Mouse (Mus musculus) hindbrain, embryonic 13.5 days (tissue): ENCODE measurements around the gene Chrm3. TPM values are rescaled to one million over a fixed set of nuclear protein-coding genes. Genes with fewer than 3 reads are reported as not detected.

Source experiments
- ATAC-seq: fragments of 200-750 bp; cut with Nextera tagmentation; 2 replicates; pipeline ENCODE4 v1.8.0; 2017; ENCODE audit warnings: moderate TSS enrichment; ENCODE audit not compliant: low FRiP score
- H3K27ac ChIP-seq: fragments of 300-500 bp; sonication (generic); 2 replicates; pipeline ENCODE4 v1.5.1; 2015; ENCODE audit warnings: inconsistent platforms, mild to moderate bottlenecking, moderate library complexity
- H3K27me3 ChIP-seq: fragments of 300-500 bp; sonication (generic); 2 replicates; pipeline ENCODE4 v1.6.1; 2015; ENCODE audit warnings: mild to moderate bottlenecking, inconsistent platforms
- H3K36me3 ChIP-seq: fragments of 300-500 bp; sonication (generic); 2 replicates; pipeline ENCODE4 v1.6.1; 2015; ENCODE audit warnings: mild to moderate bottlenecking, inconsistent platforms
- H3K4me1 ChIP-seq: fragments of 300-500 bp; sonication (generic); replicated peaks from 2 replicates; pipeline ENCODE4 v1.6.1; 2015; ENCODE audit warnings: inconsistent platforms
- H3K4me2 ChIP-seq: fragments of 300-500 bp; sonication (generic); 2 replicates; pipeline ENCODE4 v1.6.1; 2015; ENCODE audit warnings: inconsistent platforms, mild to moderate bottlenecking, moderate library complexity
- H3K4me3 ChIP-seq: fragments of 300-500 bp; sonication (generic); 2 replicates; pipeline ENCODE4 v1.5.1; 2015; ENCODE audit warnings: mild to moderate bottlenecking, inconsistent platforms
- H3K9ac ChIP-seq: fragments of 300-500 bp; sonication (generic); 2 replicates; pipeline ENCODE4 v1.6.1; 2015; ENCODE audit warnings: mild to moderate bottlenecking, inconsistent platforms
- H3K9me3 ChIP-seq: fragments of 300-500 bp; sonication (generic); 2 replicates; pipeline ENCODE4 v1.6.1; 2016; ENCODE audit warnings: inconsistent platforms
- WGBS: fragments of 180-500 bp; shearing (Covaris S2); methylation state at CpG from one replicate; pipeline ENCODE4 v1.1.7; 2015; 5-methylcytosine and 5-hydroxymethylcytosine counted together
- polyA plus RNA-seq: library from polyadenylated mRNA; unstranded; fragments of >200 nt; fragmentation: Nextera tagmentation; extraction: Ambion mirVana; gene quantifications from 2 replicates; pipeline ENCODE4 v1.2.1, GENCODE M21; 2015

The Chrm3 gene
- polyA plus RNA-seq, 1 experiment from 2014 or later: 2.4 TPM

DNA sequence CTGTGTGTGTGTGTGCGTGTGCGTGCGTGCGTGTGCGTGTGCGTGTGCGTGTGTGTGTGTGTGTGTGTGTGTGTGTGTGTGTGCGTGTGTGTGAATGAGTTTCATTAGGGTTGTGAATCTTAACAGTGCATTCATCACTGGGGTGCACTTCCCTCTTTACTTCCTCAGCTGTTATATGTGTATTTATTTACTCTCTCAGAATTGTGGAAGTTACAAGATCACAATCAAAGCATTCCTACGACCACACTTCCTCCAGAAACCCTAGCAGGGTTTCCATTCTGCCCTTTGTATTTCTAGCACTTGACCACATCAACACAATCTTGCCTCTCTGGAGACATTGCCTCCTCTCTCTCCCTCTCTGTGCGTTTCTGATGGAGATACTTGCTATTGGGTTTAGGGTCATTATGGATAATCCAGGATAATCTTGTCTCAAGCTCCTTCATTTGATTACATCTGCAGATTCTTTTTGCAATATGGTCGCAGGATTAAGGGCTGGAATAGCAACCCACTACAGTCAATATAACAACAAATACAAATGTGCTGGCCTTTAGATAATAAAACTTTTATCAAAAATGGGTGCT, 465.5 kb downstream of the Chrm3 start:
- Histone ChIP-seq H3K9ac (no peak overlapping the region), H3K36me3 (no peaks in the 10 kb centered on the region), H3K9me3 (no peaks in the 10 kb centered on the region), H3K4me2 (no peak overlapping the region), H3K27me3 (no peaks in the 10 kb centered on the region), H3K4me1 (0 out of 2 replicates have a peak, but pooled peaks cover 2% of the 10 kb centered on the region), H3K27ac (no peak overlapping the region), H3K4me3 (no peak overlapping the region)
- WGBS: 92% methylated on average over 11 of the region's 11 CpGs
- ATAC-seq: no peak

DNA sequence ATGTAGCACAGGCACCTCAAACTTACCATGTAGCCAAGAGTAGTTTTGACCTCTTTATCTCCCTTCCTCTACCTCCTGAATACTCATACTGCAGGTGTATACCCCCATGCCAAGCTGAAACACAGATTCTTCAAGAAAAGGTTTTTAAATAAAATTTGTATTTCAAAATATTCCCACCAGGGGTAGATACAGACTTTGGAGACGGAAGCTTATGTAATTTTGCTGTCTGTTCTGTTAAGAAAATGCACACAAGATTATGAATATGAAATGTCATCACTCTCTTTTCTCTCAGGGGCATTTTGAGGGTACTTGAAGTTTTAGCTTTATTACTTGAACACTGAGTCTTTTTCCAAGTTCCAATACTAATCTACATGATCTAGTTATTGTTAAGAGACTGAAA, 469.6 kb downstream of the Chrm3 start:
- Histone ChIP-seq H3K4me3 (no peak overlapping the region), H3K9me3 (no peaks in the 10 kb centered on the region), H3K27me3 (no peaks in the 10 kb centered on the region), H3K9ac (no peak overlapping the region), H3K36me3 (no peaks in the 10 kb centered on the region), H3K27ac (no peak overlapping the region), H3K4me2 (no peak overlapping the region), H3K4me1 (no peaks in the 10 kb centered on the region)
- ATAC-seq: no peak
- WGBS: 85% methylated on average over 1 of the region's 1 CpGs

DNA sequence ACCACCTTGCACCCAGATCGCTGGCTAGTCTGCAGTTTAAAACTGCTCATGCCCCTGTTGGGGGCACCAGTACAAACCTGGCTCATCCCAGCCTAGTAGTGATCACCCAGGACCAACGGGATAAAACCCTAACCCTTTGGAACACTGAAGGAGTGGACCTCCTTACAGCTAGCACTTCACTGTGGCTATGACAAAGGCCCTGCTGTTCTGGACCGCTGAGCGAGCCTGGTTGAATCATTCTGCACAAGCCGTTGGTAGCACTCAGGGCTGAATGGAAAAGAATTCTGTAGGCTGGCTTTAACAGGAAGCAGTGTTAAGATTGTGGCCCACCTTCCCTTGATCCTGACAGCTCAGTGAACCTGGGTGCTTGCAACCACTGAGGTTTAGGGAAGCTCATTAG, 470.2 kb downstream of the Chrm3 start:
- no peaks in the 10 kb centered on the region for H3K4me1 ChIP-seq
- 48% methylated on average over 5 of the region's 5 CpGs for WGBS

DNA sequence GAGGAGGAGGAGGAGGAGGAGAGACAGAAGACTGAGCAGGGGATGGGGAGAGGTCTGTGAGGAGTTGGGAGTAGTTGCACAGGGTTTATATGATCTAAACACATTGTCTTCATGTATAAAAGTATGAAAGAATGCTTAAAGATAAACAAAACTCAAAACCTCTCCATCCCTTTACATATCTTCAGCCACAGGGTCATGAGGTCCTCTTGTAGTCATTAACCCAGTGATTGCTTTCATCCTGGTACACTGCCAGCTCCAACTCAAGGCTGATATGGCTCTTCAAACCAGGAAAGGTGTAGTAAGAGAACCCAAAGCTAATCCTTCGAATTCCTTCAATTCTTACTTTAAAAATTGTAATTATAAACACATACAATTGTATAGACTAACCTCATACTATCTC, 470.7 kb downstream of the Chrm3 start:
- Histone ChIP-seq H3K9ac (no peak overlapping the region), H3K27me3 (no peaks in the 10 kb centered on the region), H3K9me3 (no peaks in the 10 kb centered on the region), H3K4me2 (no peak overlapping the region), H3K4me3 (no peak overlapping the region), H3K36me3 (no peaks in the 10 kb centered on the region), H3K27ac (no peak overlapping the region), H3K4me1 (no peaks in the 10 kb centered on the region)
- ATAC-seq: no peak
- WGBS: 62% methylated on average over 1 of the region's 1 CpGs

More for the DNA sequence above, 470.2 kb downstream of the Chrm3 start:
- H3K9me3 ChIP-seq: no peaks in the 10 kb centered on the region
- no peak overlapping the region for H3K4me3 ChIP-seq
- H3K36me3 ChIP-seq: no peaks in the 10 kb centered on the region
- no peak overlapping the region for H3K27ac ChIP-seq
- H3K4me2 ChIP-seq: no peak overlapping the region
- H3K9ac ChIP-seq: no peak overlapping the region
- no peak for ATAC-seq
- no peaks in the 10 kb centered on the region for H3K27me3 ChIP-seq

DNA sequence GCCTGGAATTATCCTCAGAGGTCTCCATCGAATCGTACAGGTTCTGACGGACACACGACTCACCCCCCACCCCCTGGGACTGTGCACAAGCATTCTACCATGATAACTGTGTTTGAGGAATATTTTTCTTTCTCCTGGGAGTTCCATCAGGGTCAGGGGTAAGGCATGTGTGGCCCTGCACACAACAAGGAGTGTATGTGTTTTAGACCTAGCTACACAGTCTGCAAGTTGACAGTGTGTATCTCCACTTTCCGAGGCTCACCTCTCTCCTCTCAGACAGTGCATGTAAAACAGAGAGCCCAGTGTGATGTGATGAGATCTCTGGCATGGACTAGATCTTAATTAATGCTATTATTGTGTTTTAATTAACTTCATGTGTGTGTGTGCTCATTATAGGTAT, 472.4 kb downstream of the Chrm3 start:
- 67% methylated on average over 5 of the region's 5 CpGs for WGBS
- H3K9ac ChIP-seq: no peak overlapping the region
- no peak for ATAC-seq
- no peaks in the 10 kb centered on the region for H3K36me3 ChIP-seq
- H3K4me2 ChIP-seq: no peak overlapping the region
- H3K27ac ChIP-seq: no peak overlapping the region
- H3K4me3 ChIP-seq: no peak overlapping the region
- no peaks in the 10 kb centered on the region for H3K27me3 ChIP-seq
- H3K4me1 ChIP-seq: no peaks in the 10 kb centered on the region
- H3K9me3 ChIP-seq: no peaks in the 10 kb centered on the region

DNA sequence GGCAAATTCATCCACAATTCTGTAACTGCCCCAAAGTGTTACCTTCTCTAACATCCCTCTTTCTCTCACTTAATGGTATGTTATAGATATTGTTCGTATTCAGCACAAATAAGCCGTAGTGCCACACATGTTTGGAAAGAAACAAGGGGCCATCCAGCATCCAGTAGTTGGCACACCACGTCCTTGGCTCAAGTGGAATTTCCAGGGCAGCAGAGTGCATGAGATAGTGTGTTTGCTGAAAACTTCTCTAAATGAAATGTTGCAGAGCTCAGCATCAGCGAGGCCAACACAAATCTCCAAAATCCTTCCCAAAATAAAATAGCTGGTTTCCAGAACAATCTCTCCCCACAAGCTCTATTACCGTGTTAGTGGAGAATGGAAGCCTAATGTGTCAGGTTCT, 473.4 kb downstream of the Chrm3 start:
- 87% methylated on average over 5 of the region's 5 CpGs for WGBS
- Histone ChIP-seq H3K27ac (no peak overlapping the region), H3K36me3 (no peaks in the 10 kb centered on the region), H3K9me3 (no peaks in the 10 kb centered on the region), H3K27me3 (no peaks in the 10 kb centered on the region), H3K4me1 (no peaks in the 10 kb centered on the region), H3K4me3 (no peak overlapping the region), H3K9ac (no peak overlapping the region), H3K4me2 (no peak overlapping the region)
- ATAC-seq: no peak

DNA sequence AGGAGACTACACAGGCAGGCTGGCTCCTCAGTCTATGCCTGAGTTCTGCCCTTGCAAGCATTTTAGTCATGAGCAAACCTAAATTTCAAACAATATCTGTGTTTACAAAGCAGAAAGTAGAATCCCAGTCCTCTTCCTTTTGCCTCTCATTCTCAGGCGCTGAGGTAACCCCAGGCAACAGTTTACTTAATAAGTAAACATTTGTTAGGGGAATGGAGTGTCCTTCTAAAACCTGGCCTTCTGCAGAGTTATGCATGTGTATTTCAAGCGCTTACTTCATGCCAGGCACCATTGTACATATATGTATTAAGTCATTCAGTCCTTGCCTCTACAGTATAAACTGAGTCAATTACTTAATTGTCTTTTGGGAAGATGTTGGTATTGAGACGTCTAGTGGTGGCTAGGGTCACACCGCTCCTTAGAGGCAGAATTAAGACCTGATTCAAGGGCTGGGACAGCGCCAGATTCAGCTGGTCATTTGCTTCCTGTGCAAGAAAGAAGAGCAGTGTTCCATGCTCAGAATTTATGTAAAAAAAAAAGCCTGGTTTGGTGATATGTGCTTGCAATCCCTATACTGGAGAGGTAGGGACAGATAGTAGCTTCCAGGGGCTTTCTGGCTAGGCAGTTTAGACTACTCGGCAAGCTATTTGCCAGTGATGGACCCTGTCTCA, 474.0 kb downstream of the Chrm3 start:
- Histone ChIP-seq H3K4me2 (no peak overlapping the region), H3K4me3 (no peak overlapping the region), H3K9me3 (no peaks in the 10 kb centered on the region), H3K27ac (no peak overlapping the region), H3K4me1 (no peaks in the 10 kb centered on the region), H3K36me3 (no peaks in the 10 kb centered on the region), H3K27me3 (no peaks in the 10 kb centered on the region), H3K9ac (no peak overlapping the region)
- no peak for ATAC-seq
- 82% methylated on average over 6 of the region's 6 CpGs for WGBS

DNA sequence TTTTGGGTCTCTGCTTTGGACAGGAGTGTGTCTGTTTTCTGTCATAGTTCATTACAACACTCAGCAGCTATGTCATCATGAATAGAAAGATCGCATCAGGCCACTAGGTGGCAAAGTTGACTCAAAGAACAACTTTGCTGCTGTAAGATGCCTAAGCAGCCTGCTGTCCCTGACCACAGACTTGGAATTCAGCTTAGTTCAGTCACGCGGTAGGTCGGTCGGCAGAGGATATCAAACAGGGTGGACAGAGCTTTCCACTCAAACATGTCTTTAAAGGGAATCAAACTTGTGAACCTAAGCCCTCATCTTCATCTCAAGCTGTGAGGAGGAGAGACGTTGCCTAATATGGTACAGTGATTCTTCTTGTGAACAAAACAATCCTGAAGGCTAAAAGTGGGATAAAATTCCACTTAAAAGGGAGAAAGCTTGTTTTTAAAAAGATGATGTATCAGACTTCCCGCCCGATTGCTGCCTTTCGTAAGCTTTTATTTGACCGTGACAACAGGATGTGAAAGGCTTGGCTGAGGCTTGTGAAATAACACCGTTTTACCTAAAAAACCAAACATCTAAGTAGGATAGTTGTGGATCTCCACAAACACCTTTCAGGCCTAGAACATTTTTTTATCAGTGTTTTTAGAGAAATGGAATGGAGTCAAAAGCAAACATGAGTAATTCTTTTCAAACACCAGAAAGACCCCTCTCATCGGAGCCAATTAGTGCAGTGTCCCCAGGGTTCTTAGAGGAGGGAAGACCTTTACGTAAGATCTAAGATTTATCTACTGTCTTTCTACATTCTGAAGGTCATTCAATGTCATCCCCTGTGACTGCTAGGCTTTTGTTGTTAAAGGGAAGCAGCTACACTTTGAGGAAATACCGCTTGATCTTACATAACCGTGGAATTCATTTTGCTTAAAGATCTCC, 478.0 kb downstream of the Chrm3 start:
- Histone ChIP-seq H3K4me1 (no peaks in the 10 kb centered on the region), H3K4me3 (no peak overlapping the region), H3K9me3 (no peaks in the 10 kb centered on the region), H3K4me2 (no peak overlapping the region), H3K27ac (no peak overlapping the region), H3K9ac (no peak overlapping the region), H3K27me3 (no peaks in the 10 kb centered on the region), H3K36me3 (no peaks in the 10 kb centered on the region)
- ATAC-seq: peak; percentile 89
- WGBS: 51% methylated on average over 15 of the region's 15 CpGs

DNA sequence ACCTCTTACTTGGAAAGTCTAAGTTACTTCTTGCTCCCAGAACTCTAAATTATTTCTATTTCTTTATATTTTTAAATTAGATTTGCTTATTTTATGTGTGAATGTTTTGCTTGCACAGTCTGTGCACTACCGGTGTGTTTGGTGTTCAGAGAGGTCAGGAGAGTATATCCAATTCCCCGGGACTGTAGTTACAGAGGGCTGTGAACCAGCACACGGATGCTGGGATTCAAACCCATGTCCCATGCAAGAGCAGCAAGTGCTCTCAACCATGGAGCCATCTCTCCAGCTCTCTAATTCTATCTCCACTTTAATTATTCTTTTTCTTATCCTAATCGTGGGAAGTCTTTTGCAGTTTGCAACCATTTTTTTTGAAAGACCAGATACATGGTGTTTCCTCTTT, 478.7 kb downstream of the Chrm3 start:
- no peak overlapping the region for H3K9ac ChIP-seq
- WGBS: 68% methylated on average over 4 of the region's 4 CpGs
- H3K4me1 ChIP-seq: no peaks in the 10 kb centered on the region
- H3K4me2 ChIP-seq: no peak overlapping the region
- no peak overlapping the region for H3K27ac ChIP-seq
- 0 out of 2 replicates have a peak, but pooled peaks have one; percentile 63 for ATAC-seq
- H3K9me3 ChIP-seq: no peaks in the 10 kb centered on the region
- H3K36me3 ChIP-seq: no peaks in the 10 kb centered on the region
- H3K27me3 ChIP-seq: no peaks in the 10 kb centered on the region
- no peak overlapping the region for H3K4me3 ChIP-seq

DNA sequence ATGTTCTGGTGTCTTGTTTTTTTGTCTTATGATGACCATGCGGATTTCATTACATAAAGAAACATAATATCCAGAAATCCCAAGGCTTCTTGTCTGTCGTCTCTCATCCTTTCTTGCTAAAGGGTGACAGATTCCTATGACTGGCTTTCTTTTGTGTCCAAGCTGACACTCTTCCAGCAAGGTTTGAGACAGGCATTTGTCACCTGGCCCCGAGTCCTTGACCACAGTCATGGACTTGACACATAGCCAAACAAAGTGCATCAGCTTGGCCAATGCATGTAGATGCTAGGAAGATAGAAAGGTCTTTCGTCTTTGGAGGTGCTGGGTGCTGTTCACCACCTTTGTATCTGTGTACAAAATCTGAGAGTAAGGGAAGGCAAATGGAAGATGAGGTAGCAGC, 480.2 kb downstream of the Chrm3 start:
- Histone ChIP-seq H3K27me3 (no peaks in the 10 kb centered on the region), H3K9me3 (no peaks in the 10 kb centered on the region), H3K9ac (no peak overlapping the region), H3K4me1 (no peaks in the 10 kb centered on the region), H3K27ac (no peak overlapping the region), H3K4me2 (no peak overlapping the region), H3K36me3 (no peaks in the 10 kb centered on the region), H3K4me3 (no peak overlapping the region)
- ATAC-seq: no peak
- 90% methylated on average over 4 of the region's 4 CpGs for WGBS

DNA sequence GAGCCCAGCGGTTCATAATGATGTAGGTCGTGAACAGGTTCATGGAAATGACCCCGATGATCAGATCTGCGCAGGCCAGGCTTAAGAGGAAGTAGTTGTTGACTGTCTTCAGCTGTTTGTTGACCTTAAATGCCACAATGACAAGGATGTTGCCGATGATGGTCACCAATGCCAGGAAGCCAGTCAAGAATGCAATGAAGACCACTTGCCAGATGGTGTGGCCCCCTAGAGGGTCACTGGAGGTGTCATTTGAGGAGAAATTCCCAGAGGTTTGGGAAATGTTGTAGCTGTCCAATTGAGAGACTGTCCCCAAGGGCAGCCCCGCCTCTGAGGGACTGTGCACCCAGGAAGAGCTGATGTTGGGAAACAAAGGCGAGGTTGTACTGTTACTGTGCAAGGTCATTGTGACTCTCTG, 482.0 kb downstream of the Chrm3 start:
- WGBS: 89% methylated on average over 7 of the region's 7 CpGs

DNA sequence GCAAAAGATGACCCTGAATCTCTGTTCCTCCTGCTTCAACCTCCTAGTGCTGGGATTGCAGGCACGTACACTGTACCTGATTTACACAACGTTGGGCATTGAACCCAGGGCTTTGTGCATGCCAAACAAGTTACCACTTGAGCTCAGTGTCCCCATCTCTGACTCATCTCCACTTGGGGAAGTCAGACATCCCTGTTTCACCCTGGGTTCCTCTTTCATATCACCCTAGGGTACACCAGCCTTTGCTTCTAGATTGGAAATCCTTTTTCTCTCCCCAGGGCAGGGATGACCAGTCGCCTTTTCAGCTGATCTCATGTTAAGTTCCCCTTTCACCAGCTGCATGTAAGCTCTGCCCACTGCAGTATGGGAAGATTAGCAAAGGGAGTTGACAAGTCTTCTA, 487.3 kb downstream of the Chrm3 start:
- Histone ChIP-seq H3K27ac (no peak overlapping the region), H3K27me3 (no peaks in the 10 kb centered on the region), H3K4me1 (no peaks in the 10 kb centered on the region), H3K4me2 (no peak overlapping the region), H3K36me3 (no peaks in the 10 kb centered on the region), H3K9me3 (no peaks in the 10 kb centered on the region), H3K4me3 (no peak overlapping the region), H3K9ac (no peak overlapping the region)
- no peak for ATAC-seq
- 82% methylated on average over 3 of the region's 3 CpGs for WGBS

More for the DNA sequence above, 482.0 kb downstream of the Chrm3 start:
- Histone ChIP-seq H3K4me2 (no peak overlapping the region), H3K4me3 (no peak overlapping the region), H3K36me3 (no peaks in the 10 kb centered on the region), H3K27ac (no peak overlapping the region), H3K4me1 (no peaks in the 10 kb centered on the region), H3K9me3 (no peaks in the 10 kb centered on the region), H3K27me3 (no peaks in the 10 kb centered on the region), H3K9ac (no peak overlapping the region)
- no peak for ATAC-seq
